Mouse (Mus musculus): ENCODE measurements at regions not wholly inside any gene's neighbourhood (a gene's known extent, or its start where the extent isn't known, plus 50 kb on each side); places are given as distances from the start of the nearest gene placed in this dataset.

- TF ChIP-seq FLI1 (IDR thresholded peaks at IDR 0.05; ENCODE audit: low read length) (no peak), GATA1 (IDR thresholded peaks at IDR 0.05; ENCODE audit: borderline replicate concordance, low read length) (no peak)
Observed at GRCm38 (mm10) chr13:63735739-63736138, 79.3 kb upstream of the Ercc6l2 start.
